Comparison of ENCODE assay signal across 28 mouse cellular contexts in the genomic region with DNA sequence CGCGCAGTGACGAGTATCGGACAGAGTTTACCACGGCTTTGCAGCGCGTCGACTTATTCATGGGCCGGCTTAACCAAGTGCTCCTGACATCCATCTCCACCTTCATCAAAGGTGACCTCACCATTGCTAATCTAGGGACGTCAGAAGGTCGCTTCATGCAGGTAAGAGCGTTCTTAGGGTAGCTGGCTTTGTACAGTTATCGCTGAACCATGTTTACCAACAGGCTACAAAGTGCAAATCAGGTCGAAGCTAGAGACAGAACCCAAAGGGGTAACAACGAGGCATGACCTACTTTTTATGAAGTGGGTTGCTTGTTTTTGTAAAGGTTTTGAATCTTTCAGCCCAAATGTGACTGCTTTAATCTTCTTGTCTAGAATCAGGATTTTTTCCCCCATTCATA. TPM values are rescaled to one million over a fixed set of nuclear protein-coding genes. Genes with fewer than 3 reads are reported as not detected.
"Had no signal": no experiment of that assay in that cellular context is flagged by ENCODE, and none has a peak within 500 bp of the region (broad histone marks: within the 10 kb centered on the region; RNA-seq: fewer than 3 reads in every experiment).

No protein-coding gene starts in this region.

- H3K27ac ChIP-seq: embryonic facial prominence, embryonic 10.5 days; embryonic facial prominence, embryonic 12.5 days; embryonic facial prominence, embryonic 13.5 days; embryonic facial prominence, embryonic 15.5 days; forebrain, embryonic 10.5 days; forebrain, embryonic 12.5 days; forebrain, embryonic 13.5 days; forebrain, embryonic 15.5 days; gastrocnemius, adult 2 months had no signal

- H3K9ac ChIP-seq: embryonic facial prominence, embryonic 12.5 days; embryonic facial prominence, embryonic 13.5 days; embryonic facial prominence, embryonic 15.5 days; forebrain, embryonic 12.5 days; forebrain, embryonic 13.5 days; forebrain, embryonic 15.5 days; forebrain, postnatal 0 days had no signal

- H3K27me3 ChIP-seq: embryonic facial prominence, embryonic 12.5 days; embryonic facial prominence, embryonic 13.5 days; embryonic facial prominence, embryonic 15.5 days; forebrain, embryonic 12.5 days; forebrain, embryonic 13.5 days; forebrain, embryonic 15.5 days had no signal

- H3K4me3 ChIP-seq: embryonic facial prominence, embryonic 10.5 days; embryonic facial prominence, embryonic 12.5 days; embryonic facial prominence, embryonic 13.5 days; embryonic facial prominence, embryonic 15.5 days; erythroblast, embryonic 14.5 days; forebrain, embryonic 10.5 days; forebrain, embryonic 12.5 days; forebrain, embryonic 13.5 days; forebrain, embryonic 15.5 days; gastrocnemius, adult 2 months had no signal

- H3K4me2 ChIP-seq: embryonic facial prominence, embryonic 12.5 days; embryonic facial prominence, embryonic 13.5 days; embryonic facial prominence, embryonic 15.5 days; forebrain, embryonic 12.5 days; forebrain, embryonic 13.5 days; forebrain, embryonic 15.5 days had no signal

- ATAC-seq: forebrain, embryonic 13.5 days; forebrain, embryonic 14.5 days; forebrain, embryonic 15.5 days; forebrain, embryonic 16.5 days; forebrain, postnatal 0 days had no signal

- H3K36me3 ChIP-seq: embryonic facial prominence, embryonic 10.5 days; embryonic facial prominence, embryonic 12.5 days; embryonic facial prominence, embryonic 13.5 days; embryonic facial prominence, embryonic 15.5 days; forebrain, embryonic 10.5 days; forebrain, embryonic 12.5 days; forebrain, embryonic 15.5 days had no signal

- H3K9me3 ChIP-seq: embryonic facial prominence, embryonic 10.5 days; embryonic facial prominence, embryonic 12.5 days; embryonic facial prominence, embryonic 13.5 days; embryonic facial prominence, embryonic 15.5 days; forebrain, embryonic 10.5 days; forebrain, embryonic 12.5 days; forebrain, embryonic 13.5 days; forebrain, embryonic 15.5 days had no signal

- H3K4me1 ChIP-seq: forebrain, embryonic 15.5 days had no signal

- DNase-seq: cerebellum, adult 18-20 months; cerebellum, adult 2 months; cerebellum, adult 8-10 months; cerebellum, adult 9-10 months; cerebellum, adult 9-11 months; cerebellum, postnatal 10 days; cerebellum, postnatal 14 days; cerebellum, postnatal 25 days; cerebellum, postnatal 36 days; embryo, embryonic 11 days; forebrain, postnatal 0 days; gastrocnemius, adult 2 months; gastrocnemius, postnatal 10 days; gastrocnemius, postnatal 14 days; gastrocnemius, postnatal 25 days; gastrocnemius, postnatal 36 days; heart, adult 11 months had no signal

RNA-seq across cellular contexts. Expression of a gene that starts 49.8 kb away (rescaled TPM):
- polyA plus RNA-seq: erythroblast, embryonic 14.5 days had no signal
